Mouse (Mus musculus) CH12.LX (cell line): ENCODE results near the gene Zfp94.

Experiments used
- CTCF ChIP-seq, 2 experiments: IDR thresholded peaks in 1 of 2; conservative IDR thresholded peaks in 1 of 2; 2 replicates each; pipeline ENCODE4 v1.5.1; 2011 to 2012; ENCODE audit warnings: low read depth in 2 of 2, low read length in 2 of 2, improper control_type of control experiment in 1 of 2, inconsistent platforms in 1 of 2, mild to moderate bottlenecking in 1 of 2, moderate library complexity in 1 of 2
- E2F4 ChIP-seq: IDR thresholded peaks from 2 replicates; pipeline ENCODE4 v1.6.1; 2011; ENCODE audit warnings: low read depth, low read length, improper control_type of control experiment; ENCODE audit not compliant: insufficient replicate concordance
- HCFC1 ChIP-seq: IDR thresholded peaks from 2 replicates; pipeline ENCODE4 v1.6.1; 2012; ENCODE audit warnings: low read depth, mild to moderate bottlenecking, inconsistent platforms, low read length, improper control_type of control experiment
- IRF4 ChIP-seq: IDR thresholded peaks from 2 replicates; pipeline ENCODE4 v1.6.1; 2014; ENCODE audit warnings: low read depth, mild to moderate bottlenecking, inconsistent platforms, low read length, improper control_type of control experiment
- MAFK ChIP-seq: IDR thresholded peaks from 2 replicates; pipeline ENCODE4 v1.6.1; 2011; ENCODE audit warnings: low read length, improper control_type of control experiment; ENCODE audit not compliant: insufficient replicate concordance
- MXI1 ChIP-seq: IDR thresholded peaks from 2 replicates; pipeline ENCODE4 v1.6.1; 2011; ENCODE audit warnings: mild to moderate bottlenecking, low read depth, low read length, improper control_type of control experiment
- POLR2A ChIP-seq: IDR thresholded peaks from 2 replicates; pipeline ENCODE4 v1.6.1; 2011; ENCODE audit warnings: low read depth, mild to moderate bottlenecking, improper control_type of control experiment, low read length
- SMC3 ChIP-seq: IDR thresholded peaks from 2 replicates; pipeline ENCODE4 v1.6.1; 2011; ENCODE audit warnings: low read depth, low read length, improper control_type of control experiment
- TCF12 ChIP-seq: IDR thresholded peaks from 2 replicates; pipeline ENCODE4 v1.6.1; 2014; ENCODE audit warnings: low read depth, mild to moderate bottlenecking, inconsistent platforms, low read length, improper control_type of control experiment
- USF1 ChIP-seq: IDR thresholded peaks from 2 replicates; pipeline ENCODE4 v1.6.1; 2014; ENCODE audit warnings: low read depth, mild to moderate bottlenecking, inconsistent platforms, low read length, improper control_type of control experiment
- ZC3H11A ChIP-seq: IDR thresholded peaks from 2 replicates; pipeline ENCODE4 v1.6.1; 2012; ENCODE audit warnings: low read depth, mild to moderate bottlenecking, inconsistent platforms, low read length, improper control_type of control experiment

- TF ChIP-seq CTCF (conservative IDR thresholded peaks at IDR 0.05 in 1 of 2, IDR thresholded peaks at IDR 0.05 in 1 of 2; ENCODE audit: low read depth in 2 of 2, low read length in 2 of 2) (no peak), ZC3H11A (no peak), POLR2A (no peak), MXI1 (no peak), E2F4 (no peak), SMC3 (no peak), MAFK (no peak), IRF4 (no peak), USF1 (no peak), TCF12 (no peak), HCFC1 (no peak)
These were observed 26.3 kb downstream of the Zfp94 start for GRCm38 (mm10) chr7:24290106-24290693.
